Mouse (Mus musculus) embryonic facial prominence, embryonic 15.5 days (tissue): ENCODE measurements at regions not wholly inside any gene's neighbourhood (a gene's known extent, or its start where the extent isn't known, plus 50 kb on each side); places are given as distances from the start of the nearest gene placed in this dataset.
A peak's percentile ranks its signal among the peaks of the same experiment; 100 is the strongest.

Source experiments
- ATAC-seq: fragments of 200-750 bp; cut with Nextera tagmentation; 2 replicates; pipeline ENCODE4 v1.8.0; 2017; ENCODE audit warnings: low read depth, moderate TSS enrichment; ENCODE audit not compliant: insufficient number of reproducible peaks, low FRiP score, low TSS enrichment
- H3K27ac ChIP-seq: fragments of 300-500 bp; sonication (generic); replicated peaks from 2 replicates; pipeline ENCODE4 v1.5.1; 2015; ENCODE audit warnings: mild to moderate bottlenecking, inconsistent platforms
- H3K27me3 ChIP-seq: fragments of 300-500 bp; sonication (generic); 2 replicates; pipeline ENCODE4 v1.6.1; 2015; ENCODE audit warnings: inconsistent platforms
- H3K36me3 ChIP-seq: fragments of 300-500 bp; sonication (generic); 2 replicates; pipeline ENCODE4 v1.6.1; 2015; ENCODE audit warnings: mild to moderate bottlenecking, inconsistent platforms
- H3K4me1 ChIP-seq: fragments of 300-500 bp; sonication (generic); 2 replicates; pipeline ENCODE4 v1.6.1; 2015; ENCODE audit warnings: inconsistent platforms
- H3K4me2 ChIP-seq: fragments of 300-500 bp; sonication (generic); replicated peaks from 2 replicates; pipeline ENCODE4 v1.6.1; 2015; ENCODE audit warnings: mild to moderate bottlenecking, inconsistent platforms
- H3K4me3 ChIP-seq: fragments of 300-500 bp; sonication (generic); replicated peaks from 2 replicates; pipeline ENCODE4 v1.5.1; 2015; ENCODE audit warnings: mild to moderate bottlenecking, inconsistent platforms
- H3K9ac ChIP-seq: fragments of 300-500 bp; sonication (generic); 2 replicates; pipeline ENCODE4 v1.6.1; 2015; ENCODE audit warnings: inconsistent platforms
- H3K9me3 ChIP-seq: fragments of 300-500 bp; sonication (generic); replicated peaks from 2 replicates; pipeline ENCODE4 v1.6.1; 2016; ENCODE audit warnings: inconsistent platforms
- WGBS: fragments of 180-500 bp; shearing (Covaris S2); methylation state at CpG from one replicate; pipeline ENCODE4 v1.1.7; 2015; 5-methylcytosine and 5-hydroxymethylcytosine counted together

GRCm38 (mm10) chr1:19458646-19459441 lies 250.1 kb downstream of the Tfap2b start:
- Histone ChIP-seq H3K9me3 (no peaks in the 10 kb centered on the region), H3K4me3 (no peak overlapping the region), H3K36me3 (no peaks in the 10 kb centered on the region), H3K4me2 (no peak overlapping the region), H3K27me3 (no peaks in the 10 kb centered on the region), H3K27ac (no peak overlapping the region), H3K4me1 (0 out of 2 replicates have a peak, but pooled peaks cover 4% of the 10 kb centered on the region), H3K9ac (no peak overlapping the region)
- ATAC-seq: no peak
- 51% methylated on average over 14 of the region's 14 CpGs for WGBS

- Histone ChIP-seq H3K27me3 (no peaks in the 10 kb centered on the region), H3K36me3 (no peaks in the 10 kb centered on the region), H3K9me3 (no peaks in the 10 kb centered on the region), H3K4me2 (0 out of 2 replicates have a peak overlapping the region, but pooled peaks have one; percentile 1), H3K27ac (no peak overlapping the region), H3K9ac (no peak overlapping the region), H3K4me3 (no peak overlapping the region), H3K4me1 (0 out of 2 replicates have a peak, but pooled peaks cover 4% of the 10 kb centered on the region)
- no peak for ATAC-seq
- WGBS: 43% methylated on average over 11 of the region's 11 CpGs
Measured at GRCm38 (mm10) chr1:19459876-19460275, 251.2 kb downstream of the Tfap2b start.

GRCm38 (mm10) chr1:19473561-19473960 lies 264.8 kb downstream of the Tfap2b start:
- no peak overlapping the region for H3K4me3 ChIP-seq
- no peaks in the 10 kb centered on the region for H3K9me3 ChIP-seq
- H3K27ac ChIP-seq: no peak overlapping the region
- H3K36me3 ChIP-seq: no peaks in the 10 kb centered on the region
- no peak for ATAC-seq
- no peak overlapping the region for H3K9ac ChIP-seq
- no peaks in the 10 kb centered on the region for H3K27me3 ChIP-seq
- H3K4me2 ChIP-seq: no peak overlapping the region
- no peaks in the 10 kb centered on the region for H3K4me1 ChIP-seq
- WGBS: 17% methylated on average over 1 of the region's 1 CpGs
